Mouse (Mus musculus): Measurements from ENCODE around the gene Cenpb.

The Cenpb gene

GRCm38 (mm10) chr2:131167984-131168383 is 11.9 kb downstream of the Cenpb start:
- no peak for DNase-seq (ENCODE audit: low read depth, low spot score)

GRCm38 (mm10) chr2:131166172-131166571 is 13.7 kb downstream of the Cenpb start:
- no peak for DNase-seq (ENCODE audit: low read depth, low spot score)

GRCm38 (mm10) chr2:131163924-131164323 is 15.9 kb downstream of the Cenpb start:
- no peak for DNase-seq (ENCODE audit: low read depth, low spot score)

DNA sequence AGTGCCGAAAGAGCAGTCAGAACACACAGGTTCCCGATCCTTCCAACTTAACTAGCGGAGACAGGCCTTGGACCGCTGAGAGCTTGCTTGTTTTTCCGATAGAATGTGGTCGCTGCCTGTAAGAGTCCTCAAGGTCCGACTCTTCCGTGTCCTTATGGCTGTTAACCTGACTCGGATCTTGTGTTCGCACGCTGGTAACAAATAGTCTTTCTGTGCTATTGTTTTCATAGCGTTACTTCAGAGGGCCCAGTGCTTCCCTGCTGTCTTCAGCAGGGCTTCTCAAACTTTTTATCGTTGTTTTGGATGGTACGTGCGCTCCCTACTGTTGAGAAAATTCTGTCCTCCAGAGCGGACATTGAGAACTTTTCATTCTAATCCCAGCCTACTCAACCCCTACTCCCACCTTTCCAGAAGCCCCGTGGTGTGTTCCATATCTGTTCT is 19.2 kb downstream of the Cenpb start:
- no peak for DNase-seq (ENCODE audit: low read depth, low spot score)

DNA sequence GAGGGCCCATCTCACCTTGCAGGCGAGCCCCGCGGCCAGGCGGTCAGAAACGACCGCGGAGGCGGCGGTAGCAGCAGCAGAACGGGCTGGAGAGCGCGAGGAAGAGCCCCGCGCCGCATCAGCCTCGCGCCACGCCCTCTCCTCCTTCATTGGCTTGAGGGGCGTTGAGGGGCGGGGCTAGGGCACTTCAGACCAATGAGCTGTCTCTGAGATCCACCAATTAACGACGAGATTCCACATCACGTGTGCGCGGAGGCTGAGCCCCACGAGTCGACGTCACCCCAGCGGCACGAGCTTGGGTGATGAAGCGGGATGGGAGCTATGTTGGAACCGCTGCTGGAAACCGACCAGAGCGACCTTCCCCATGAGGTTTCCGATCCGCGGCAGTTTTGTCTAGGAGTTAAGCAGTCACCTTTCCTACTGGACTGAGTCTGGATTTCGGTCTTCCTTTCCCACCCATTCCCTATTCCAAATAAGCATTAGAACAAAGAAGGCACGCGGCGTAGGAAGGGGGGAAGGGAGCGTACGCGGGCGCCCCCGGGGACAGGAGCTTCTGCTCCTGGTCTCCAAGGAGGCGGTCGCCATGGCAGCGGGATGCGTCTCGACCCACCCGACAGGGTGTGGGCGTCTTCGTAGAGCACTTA is 19.8 kb downstream of the Cenpb start, which contains the start of gene 1700037H04Rik:
1700037H04Rik (minus strand) TSS at position 144 of the 644 bp plus-strand sequence.
- peak; percentile 97 for DNase-seq (ENCODE audit: low read depth, low spot score)

DNA sequence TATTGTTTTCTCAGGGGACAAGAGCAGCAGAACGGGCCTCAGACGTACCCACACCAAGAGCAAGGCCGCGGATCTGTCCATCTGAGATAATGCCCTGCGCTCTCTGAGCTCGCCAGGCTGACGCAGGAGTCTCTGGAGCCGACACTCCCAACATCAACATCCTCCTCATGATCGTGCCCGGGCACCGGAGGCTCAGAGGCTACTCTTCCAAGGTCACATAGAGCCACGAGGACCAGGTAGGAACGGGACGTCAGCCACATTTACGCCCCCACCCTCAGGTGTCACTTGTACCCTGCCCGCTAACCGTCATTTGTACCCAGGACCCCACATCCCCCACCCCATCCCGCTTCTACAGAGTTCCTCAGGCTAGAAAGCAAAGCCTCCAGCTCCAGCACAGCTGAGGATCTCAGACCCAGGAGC is 20.4 kb downstream of the Cenpb start:
- DNase-seq (ENCODE audit: low read depth, low spot score) = no peak

GRCm38 (mm10) chr2:131156987-131157386 is 22.9 kb downstream of the Cenpb start:
- no peak for DNase-seq (ENCODE audit: low read depth, low spot score)

- no peak for DNase-seq (ENCODE audit: low read depth, low spot score)
These were observed 25.8 kb downstream of the Cenpb start for GRCm38 (mm10) chr2:131154036-131154435.

DNA sequence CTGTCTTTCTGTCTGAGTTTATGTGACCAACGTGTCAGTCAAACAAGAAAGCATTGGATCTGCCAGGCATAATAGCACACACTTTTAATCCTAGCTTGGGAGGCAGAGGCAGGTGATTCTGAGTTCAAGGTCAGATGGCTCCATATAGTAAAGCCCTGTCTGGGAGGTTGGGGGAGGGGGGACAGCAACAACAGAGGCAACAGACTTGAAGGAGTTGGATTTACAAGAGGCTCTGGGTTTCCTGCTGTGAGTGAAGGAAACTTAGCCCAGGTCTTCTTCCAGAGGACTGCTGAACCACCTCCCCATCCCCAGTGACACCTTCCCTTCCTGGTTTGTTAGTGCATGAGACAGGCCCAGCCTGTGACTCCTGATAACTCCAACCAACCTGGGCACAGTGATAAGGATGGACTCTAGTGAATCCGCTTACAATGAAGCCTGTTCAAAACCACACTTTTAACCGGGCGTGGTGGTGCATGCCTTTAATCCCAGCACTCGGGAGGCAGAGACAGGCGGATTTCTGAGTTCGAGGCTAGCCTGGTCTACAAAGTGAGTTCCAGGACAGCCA is 27.6 kb downstream of the Cenpb start:
- no peak for DNase-seq (ENCODE audit: low read depth, low spot score)

DNA sequence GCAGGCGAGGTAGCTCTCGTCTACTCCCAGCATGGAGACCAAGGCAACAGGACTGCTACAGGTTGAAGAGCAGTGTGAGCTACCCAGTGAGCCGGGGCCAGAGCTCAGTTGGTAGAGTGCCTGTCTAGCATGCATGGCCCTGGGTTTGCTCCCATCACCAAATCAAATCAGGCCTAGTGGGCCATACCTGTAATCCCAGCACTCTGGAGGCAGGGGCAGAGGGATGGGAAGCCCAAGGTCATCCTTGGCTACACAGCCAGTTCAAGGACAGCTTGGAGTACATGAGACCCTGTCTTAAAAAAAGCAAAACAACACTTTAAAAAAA is 30.7 kb downstream of the Cenpb start:
- DNase-seq (ENCODE audit: low read depth, low spot score) = no peak

DNA sequence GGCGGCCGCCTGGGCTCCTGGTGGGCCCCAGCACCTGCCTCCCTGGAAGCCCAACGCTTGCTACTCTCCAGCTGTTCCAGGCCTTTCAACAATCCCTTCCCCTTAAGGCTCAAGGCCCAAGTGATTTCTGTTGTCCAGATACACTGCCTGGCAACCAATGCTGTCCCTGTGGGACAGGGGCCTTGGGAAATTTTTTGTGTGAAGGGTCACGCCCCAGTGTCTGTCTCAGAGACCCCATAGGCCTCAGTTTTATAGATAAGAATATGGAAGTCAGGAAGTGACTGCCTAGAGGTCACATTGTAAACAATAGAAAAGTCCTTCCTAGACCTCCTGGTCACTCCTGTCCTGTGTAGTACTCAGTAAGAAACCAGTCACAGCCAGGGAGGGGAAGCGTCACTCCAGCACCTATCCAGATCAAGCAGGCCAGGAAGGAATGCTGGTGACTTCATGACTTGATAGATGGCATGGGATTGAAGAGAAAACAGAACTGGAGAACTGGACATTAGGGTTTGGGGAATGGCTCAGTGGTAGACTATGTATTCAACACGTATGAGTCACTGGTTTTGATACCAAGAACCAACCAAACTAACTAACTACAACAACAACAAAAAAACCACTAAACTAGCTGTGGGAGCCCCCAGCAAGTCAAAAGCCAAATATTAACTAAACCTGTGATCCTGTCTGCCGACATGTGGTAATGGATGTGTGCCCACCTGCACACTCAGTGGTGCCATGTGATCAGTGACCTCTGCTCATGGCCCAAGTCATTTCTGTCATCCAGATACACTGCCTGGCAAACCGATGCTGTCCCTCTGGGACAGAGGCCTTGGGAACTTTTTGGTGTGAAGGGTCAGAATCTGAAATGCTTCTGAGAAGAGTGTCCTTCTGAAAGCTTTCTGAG is 31.3 kb downstream of the Cenpb start:
- DNase-seq (ENCODE audit: low read depth, low spot score) = no peak

DNA sequence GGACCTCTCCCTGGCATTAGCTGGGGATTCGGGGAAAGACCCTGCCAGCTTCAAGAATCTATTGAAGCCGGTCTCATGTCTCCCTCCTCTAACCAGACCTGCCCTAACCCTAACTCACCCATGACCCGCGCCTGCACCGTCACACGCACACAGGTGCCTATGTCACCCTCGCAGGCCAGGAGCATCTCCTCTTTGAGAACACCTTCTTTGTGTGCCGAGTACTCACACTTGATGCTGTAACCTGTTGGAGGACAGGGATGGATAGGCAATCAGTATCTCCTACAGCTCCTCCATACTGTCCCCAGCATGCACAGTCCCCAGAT is 32.9 kb downstream of the Cenpb start:
- no peak for DNase-seq (ENCODE audit: low read depth, low spot score)

DNA sequence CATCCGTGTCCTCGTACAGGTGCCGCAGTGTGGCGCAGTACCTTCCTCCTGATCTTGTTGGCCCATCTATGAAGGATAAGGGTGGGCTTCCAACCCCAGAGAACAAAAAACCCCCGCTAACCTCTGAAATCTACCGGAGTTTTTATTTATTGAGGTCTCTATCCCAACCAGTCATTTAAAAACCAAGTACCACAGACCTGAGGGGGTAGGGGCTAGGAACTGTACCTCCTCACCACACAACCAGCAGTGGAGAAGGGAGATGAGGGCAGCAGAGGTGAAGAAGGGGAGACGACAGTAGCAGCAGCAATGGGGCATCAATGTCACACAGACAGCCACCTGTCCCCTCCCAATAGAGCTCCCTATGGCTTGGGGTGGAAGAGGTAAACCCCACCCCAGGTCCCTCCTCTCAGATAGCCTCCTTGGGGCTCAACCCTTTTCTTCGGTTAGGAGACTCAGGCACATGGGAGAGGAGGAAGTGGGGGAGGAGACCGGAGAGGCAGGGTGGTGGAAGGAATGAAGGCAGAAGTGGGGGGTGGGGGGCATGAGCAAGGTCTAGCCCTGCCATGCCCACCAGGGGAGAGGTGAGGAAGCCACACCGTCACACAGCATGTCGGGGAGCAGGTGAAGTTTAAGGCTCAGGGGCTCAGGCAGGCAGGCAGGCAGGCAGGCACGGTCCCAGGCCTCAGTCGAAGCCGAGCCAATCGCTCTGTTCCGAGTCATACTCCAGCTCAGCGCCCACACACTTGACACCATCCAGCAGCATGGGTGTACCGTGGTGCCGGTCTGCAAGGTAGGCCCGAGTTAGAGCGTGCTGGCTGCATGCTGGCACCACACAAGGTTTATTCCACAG is 33.4 kb downstream of the Cenpb start:
- DNase-seq (ENCODE audit: low read depth, low spot score) = no peak

DNA sequence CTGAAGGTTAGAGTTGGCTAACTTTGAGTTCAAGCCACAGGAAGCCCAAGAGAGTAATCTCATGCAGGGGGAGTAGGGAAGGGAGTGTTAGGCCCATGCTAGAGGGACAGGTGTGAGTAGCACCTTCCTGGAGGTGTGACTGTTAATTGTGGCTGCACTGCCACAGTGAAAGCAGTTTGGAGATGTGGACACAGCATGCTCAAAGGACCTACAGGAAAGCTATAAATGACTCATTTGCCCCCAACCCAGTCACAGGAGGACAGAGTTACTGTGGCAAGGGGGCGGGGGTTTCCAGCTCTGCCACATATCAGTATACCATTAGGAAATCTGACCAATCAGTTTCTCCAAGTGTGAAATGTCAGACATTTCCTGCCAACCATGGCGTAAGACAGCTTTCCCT is 34.3 kb downstream of the Cenpb start:
- DNase-seq (ENCODE audit: low read depth, low spot score) = no peak

- no peak for DNase-seq (ENCODE audit: low read depth, low spot score)
These were observed 34.7 kb downstream of the Cenpb start for GRCm38 (mm10) chr2:131145121-131145520.

GRCm38 (mm10) chr2:131143007-131143780 is 36.7 kb downstream of the Cenpb start:
- no peak for DNase-seq (ENCODE audit: low read depth, low spot score)

- DNase-seq (ENCODE audit: low read depth, low spot score) = peak; percentile 74
These were observed 37.3 kb downstream of the Cenpb start for GRCm38 (mm10) chr2:131142592-131142991.

GRCm38 (mm10) chr2:131141336-131141986 is 38.4 kb downstream of the Cenpb start:
- DNase-seq (ENCODE audit: low read depth, low spot score) = no peak

- DNase-seq (ENCODE audit: low read depth, low spot score) = no peak
These were observed 39.3 kb downstream of the Cenpb start for GRCm38 (mm10) chr2:131140533-131140905.

- DNase-seq (ENCODE audit: low read depth, low spot score) = no peak
These were observed 39.9 kb downstream of the Cenpb start for GRCm38 (mm10) chr2:131139886-131140532.

All from WW6 (cell line).